Mouse (Mus musculus) retina, postnatal 1 day (tissue): Measurements from ENCODE around the gene Sox5.
A peak's percentile ranks its signal among the peaks of the same experiment; 100 is the strongest.

Source experiments
- DNase-seq: peaks from one replicate; pipeline ENCODE4 v3.0.0-alpha.2; 2012

Gene Sox5

DNA sequence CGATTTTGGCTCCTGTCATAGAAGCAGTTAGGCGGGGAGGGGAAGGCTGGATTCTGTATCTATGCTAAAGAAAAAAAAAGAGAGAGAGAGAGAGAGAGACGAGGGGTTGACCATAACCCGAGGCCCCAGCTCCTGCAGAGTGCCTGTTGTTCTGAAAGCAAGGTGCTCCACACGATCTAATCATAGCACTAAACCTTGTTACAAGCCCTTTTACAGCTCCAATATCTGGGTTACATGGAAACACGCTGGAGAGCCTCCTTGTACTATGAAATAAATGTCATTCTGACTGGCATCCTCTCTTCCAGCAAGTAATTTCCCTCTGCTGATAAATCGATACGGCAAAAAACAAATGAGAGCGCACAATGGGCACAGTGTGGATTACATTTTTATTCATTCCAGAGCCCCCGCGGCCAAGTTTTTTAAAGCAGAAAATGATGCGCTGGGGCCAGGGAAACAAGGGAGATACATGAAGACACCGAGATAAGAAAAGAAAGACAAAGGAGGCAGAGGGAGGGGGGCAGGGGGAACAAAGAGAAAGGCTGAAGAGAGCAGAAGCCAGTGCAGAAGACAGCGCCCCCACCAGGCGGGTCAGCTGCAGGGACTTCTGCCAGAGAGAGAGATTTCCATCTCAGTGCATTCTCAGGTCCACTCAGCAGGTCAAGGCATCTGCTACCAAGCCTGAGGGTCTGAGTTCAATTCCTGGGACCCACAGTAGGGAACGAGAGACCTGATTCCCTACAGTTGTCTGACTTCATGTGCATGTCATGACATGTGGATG lies 304.3 kb downstream of the Sox5 start:
- peak; percentile 23 for DNase-seq

DNA sequence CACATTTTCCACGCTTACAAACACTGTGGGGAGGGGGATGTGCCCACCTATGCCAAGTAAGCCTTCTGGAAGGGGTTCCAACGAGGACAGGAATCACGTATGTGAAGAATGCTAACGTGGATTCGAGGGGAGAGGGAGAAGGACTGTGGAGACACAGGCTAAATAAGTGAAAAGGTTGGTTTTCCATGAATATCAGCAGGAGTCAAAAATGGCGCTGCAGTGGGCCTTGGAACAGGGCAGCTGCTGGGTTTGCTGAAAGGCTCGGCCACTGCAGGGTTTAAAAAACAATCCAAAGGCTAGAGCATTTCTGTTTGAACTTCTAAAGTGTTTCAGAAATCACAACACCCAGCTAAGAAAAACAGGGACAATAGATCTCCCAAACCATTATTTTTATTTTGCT lies 308.3 kb downstream of the Sox5 start:
- no peak for DNase-seq

DNA sequence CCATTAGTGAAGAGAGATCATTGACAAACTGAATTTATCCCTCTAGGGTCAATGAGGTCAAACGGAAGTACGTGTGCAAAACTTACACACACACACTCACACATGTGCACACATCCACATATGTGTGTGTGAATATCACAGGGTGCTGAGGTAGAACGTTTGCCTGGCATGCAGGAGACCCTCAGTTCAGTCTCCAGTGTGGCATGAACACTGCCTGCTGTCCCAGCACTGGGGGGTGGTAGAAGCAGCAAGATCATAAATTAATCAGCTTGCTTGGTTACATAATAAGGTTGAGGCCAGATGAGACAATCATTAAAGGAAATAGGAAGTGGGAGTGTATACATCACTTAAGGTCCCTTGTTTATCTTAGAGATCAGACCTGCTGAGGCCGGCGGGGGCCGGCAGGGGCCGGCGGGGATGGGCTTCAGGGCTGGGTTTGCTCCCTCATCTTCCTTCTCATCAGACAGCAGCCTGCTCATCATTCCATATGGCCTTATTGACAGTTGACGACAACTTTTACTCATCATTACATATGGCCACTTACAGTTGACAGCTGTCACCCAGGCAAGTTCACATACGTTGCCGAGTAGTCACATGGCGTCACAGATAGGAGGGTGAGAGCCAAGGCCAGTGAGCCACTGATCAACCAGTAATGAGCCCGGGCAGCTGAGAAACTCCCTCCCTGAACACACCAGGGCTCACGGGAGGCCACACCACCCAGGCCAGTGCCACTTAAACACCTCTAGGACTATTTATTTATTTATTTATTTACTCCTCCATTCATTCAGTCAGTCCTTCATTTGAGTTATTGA lies 309.5 kb downstream of the Sox5 start:
- peak; percentile 45 for DNase-seq

DNA sequence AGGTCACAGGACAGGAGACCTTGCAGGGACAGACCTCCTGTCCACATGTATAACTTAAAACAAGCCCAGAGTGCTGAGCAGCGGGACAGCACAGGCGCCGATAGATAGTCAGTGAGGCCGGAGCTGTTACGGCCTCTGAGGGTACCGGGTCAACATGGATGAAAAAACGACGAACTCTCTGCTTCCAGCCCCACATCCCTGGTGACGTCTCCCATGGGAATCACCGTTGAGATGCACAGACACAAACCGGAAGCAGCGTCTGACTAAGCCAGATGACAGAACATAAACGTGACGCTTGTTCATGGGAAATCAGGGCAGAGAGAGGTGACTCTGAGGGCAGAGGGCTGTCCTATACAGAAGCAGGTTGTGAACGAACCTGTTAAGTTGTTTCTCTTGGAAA lies 315.1 kb downstream of the Sox5 start:
- peak; percentile 30 for DNase-seq

DNA sequence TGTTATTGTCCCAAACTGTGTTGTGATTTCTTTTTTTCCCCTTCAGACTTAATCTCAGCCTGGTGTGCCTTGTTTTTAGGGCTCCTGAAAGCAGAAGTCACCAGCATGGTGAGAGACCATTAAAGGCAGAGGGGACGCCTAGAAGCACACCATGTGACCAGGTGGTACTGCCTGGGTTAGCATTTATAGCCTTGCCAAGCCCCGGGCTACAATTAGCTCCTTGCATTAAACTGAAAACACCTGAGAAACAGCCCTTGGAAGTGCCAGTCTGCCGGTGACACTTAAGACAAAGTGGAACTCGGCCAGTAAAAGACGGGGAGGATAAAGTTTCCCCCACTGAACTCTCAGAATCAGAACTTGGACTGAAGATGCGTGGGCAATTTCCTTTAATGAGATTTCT lies 318.1 kb downstream of the Sox5 start:
- DNase-seq, result no peak

DNA sequence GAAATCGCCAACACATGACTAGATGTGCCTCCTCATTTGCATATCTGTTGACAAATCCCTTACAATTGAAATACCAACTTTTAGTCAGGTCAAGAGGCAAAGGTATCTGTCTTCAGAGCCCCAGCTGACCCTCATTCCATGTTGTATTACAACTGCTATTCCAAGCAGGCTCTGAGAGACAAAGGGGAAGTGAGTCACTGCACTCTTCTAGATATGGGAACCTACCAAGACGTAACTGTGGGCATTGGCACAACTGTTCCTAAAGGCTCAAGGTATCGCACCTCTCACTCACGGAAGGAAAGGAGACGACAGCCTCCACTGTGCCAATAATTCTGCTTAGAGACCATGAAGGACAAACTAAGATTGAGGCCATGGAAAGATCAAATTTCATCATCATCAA lies 318.5 kb downstream of the Sox5 start:
- no peak for DNase-seq

DNA sequence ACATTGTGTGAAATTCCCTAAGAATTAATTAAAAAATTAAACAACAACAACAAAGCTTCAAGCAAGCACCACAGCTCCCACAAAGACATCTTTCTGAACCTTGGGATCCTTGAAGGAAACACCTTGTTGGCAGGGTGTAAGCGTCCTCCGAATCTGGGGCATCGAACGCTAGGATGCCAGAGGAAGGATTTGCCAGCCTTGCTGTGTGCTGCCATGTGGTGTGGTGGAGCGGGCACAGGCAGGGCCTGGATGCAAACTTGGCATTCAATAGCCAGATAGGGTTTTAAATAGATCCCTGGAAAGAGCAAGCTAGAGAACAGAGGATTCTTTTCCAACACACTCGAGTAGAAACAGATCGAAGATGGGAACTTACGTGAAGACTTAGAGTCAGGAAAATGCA lies 322.3 kb downstream of the Sox5 start:
- no peak for DNase-seq

DNA sequence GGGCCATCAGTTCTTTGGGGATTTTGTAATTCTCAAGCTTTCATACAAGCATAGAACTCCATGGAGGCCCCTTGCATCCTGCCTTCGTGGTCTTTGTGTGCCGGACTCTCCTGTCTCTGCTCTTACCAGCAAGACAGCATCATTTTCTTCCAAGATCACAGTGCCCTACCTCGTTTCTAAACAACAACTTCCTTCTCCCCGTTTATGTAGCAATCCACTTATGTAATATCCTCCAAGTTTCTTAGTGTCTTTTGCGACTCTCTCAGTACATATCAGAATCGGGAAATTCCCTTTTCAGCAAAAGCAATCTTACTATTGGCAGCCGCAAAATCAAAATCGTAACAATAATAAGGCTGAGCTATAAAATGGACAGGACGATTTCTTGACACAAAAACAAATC lies 324.3 kb downstream of the Sox5 start:
- DNase-seq, result no peak

DNA sequence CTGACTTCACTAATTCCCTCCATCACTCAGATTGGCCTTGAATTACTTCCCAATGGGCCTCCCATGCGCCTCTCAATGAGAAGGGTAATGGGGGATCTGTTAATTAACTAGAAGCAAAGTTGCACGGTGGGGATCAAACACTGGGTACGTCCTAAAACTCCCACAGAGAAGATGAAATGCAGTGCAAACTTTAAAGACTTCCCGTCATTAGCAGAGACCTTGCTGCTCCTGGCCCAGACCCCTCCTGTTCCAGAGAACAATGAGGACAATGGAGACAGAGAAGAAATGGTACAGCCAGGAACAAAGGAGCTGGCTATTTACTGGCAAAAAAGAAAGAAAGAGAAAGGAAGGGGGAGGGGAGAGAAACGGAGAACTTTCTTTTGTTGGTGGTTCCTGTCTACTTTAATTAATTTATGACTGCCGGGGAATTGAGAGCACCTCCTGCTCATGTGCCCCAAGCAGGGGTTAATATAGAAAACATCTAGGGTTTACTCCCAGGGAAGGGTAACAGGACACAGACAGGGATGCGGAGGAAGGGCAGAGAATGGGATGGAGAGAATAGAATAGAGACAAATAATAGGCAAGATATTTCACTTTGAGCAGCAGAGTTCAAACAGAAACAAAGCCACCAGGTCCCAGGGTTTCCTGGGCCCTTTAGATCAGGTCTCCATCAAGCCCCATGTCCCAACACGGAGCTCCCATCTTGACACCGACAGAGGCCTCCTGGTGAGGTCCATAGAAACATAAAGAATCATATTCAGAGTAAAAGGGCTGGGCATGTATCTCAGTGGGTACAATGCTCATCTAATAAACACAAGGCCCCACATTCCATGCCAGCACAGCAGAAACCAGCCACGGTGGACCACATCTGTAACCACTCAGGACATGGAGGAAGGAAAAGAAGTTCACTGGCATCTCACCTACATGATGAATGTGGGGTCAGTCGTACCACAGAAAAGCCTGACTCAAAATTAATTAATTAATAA lies 327.2 kb downstream of the Sox5 start:
- peak; percentile 93 for DNase-seq

DNA sequence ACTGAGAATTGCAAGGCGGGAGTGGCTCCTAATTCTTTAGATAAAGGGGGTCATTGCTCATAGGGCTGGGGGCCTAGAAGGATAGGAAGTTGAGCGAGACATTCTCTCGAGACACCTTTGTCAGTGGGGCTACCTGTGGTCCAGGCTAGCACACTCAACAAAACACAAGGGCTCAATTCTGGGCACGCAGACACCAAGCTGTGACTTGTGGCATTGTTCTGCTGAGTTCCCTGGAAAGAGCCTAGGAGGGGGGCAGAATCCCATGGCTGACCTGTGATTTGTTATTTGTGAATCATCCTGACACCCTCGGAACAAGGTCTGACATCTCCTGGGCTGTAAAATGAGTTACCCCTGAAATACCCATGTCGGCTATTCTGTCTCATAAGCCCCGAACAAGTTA lies 328.2 kb downstream of the Sox5 start:
- peak; percentile 25 for DNase-seq

DNA sequence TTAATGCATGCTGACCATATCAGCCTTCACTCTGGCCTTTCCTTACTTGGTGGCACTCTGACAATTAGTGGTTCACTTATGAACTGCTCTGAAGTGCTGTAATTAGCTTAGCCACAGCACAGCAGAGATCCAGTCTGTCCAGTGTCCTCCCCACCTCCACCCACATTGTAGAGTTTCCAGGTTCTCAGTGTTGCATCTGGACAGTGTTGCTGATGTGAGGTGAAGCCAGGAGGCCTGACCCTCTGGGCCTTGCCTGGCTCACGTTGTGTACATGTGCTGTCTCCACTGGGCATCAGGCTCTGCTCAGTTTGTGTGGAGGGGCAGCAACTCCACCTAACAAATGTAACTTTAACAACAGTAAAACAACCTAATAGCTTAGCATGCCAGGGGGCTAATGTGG lies 328.6 kb downstream of the Sox5 start:
- DNase-seq, result peak; percentile 8

DNA sequence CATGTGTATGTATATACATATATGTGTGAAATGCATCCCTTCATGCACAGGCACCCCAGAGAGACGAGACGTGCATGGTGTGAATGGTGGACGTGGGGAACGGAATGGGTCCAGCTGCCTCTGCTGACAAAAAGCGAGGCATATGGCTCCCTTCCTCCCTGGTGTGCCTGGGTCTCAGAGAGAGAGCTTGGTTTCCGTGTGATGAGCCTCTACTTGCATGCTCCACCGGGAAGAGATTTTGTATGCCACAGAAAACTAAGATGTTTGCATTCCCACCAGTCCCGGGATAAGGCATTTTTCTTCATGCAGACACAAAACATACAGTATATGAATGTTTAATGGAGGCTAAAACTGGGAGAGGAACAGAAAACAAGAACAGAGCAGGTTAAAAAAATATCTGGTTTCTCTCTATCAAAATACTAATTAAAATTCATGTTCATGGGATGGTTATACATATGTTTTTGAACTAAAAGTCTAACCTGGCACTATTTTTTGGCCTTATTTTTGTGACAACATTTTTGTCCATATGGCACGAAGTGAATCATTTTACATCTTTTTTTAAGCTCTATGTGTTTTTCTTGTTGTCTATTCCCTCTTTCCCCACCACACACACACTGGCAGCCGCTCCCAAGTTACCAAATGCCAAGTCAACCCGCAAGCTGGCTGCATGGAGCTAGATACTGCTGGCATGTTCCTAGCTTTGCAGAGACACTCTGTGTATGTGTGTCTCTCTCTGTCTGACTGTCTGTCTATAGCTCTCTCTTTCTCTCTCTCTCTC lies 329.4 kb downstream of the Sox5 start:
- DNase-seq, result no peak

DNA sequence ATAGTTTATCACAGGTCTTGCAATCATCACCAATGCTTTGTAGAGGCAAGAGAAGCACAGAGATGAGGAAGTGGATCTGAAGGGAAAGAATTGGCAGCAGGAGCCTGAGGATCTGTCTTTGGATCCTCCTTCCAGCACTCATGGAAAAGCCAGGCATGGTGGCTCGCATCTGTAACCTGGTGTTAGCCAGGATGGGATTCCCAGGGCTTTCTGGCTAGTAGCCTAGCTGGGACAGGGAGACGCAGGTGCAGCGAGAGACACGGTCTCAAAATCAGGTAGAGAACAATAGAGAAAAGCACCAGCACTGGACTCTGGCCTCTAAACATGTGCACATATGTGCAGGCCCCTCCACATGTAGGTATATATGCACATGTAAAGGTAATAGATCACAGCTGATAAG lies 330.1 kb downstream of the Sox5 start:
- no peak for DNase-seq

DNA sequence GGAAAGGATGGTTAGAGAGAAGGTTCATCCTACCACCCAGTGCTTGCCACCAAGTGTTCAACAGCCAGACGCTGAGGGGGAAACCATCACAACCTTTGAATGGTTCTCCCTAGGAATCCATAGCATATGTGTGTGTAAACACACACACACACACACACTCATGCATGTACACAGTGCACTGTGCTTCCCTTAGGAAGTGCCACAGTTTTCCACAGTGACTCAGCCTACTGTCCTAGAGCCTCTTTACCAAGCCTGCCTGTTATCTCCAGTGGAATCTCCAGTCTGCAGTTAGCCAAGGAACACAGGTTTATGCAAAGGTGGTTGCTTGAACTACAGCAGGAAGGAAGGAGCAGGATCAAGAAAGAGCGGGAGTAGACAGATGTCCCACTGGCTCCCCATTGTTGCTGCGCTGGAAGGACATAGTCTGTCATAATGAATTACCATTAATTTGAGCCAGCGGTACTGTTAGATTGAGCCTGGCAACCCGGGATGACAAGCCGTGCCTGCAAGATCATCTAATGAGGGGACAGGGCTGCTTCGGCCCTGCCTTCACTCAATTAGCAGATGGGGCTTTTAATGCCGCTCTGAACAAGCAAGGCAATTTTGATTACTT lies 335.9 kb downstream of the Sox5 start:
- peak; percentile 95 for DNase-seq

DNA sequence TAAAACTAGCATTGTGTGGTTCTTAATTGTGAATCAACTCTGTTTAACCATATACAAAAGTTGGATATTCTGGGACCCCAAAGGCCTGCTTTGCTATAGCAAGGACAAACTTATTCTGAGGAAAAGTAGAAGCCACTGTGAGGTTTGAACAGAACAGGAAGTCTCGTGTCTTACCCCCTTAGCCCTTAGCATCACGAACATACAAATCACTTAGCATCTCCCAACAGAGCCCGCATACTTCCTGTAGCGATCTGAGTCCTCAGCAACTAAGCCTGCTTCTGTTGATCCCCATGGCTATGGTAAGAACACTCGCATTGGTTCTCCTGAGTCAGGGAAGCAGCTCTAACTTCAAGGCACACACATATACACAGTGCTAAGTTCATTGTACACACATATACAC lies 337.4 kb downstream of the Sox5 start:
- DNase-seq, result no peak

DNA sequence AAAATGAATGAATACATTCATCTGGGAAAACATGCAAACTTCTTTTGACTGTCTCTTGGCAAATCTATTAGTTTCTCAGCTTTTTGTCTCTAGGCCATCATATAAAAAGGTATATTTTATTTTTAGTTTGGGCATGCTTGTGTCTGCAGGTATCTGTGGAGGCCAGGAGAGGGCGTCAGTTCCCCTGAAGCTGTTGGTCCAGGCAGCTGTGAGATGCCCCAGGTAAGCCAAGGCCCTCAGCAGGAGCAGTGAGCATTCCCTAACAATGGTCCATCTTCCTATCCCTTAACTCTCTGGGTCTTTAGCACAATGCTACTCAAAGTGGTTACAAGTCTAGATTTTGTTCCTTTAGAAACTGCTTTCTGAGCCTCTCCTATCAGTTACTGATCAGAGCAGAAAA lies 338.1 kb downstream of the Sox5 start:
- no peak for DNase-seq

DNA sequence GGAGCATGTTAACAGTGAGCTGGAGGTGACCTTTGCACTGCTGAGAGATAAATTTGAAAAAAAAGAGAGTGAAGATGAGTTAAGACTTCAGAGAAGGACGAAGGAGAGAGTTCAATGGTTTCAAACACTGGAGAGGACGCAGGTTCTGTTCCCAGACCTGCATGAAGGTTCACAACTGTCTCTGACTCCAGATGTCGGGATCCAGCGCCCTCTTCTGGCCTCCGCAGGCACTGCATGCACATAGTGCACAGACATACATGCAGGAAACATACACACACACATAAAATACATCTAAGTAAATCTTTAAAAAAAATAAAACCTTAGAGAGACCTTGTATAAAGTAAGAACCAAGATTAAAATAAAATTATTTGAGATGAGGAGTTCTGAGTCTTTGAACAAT lies 352.5 kb downstream of the Sox5 start:
- DNase-seq, result no peak

DNA sequence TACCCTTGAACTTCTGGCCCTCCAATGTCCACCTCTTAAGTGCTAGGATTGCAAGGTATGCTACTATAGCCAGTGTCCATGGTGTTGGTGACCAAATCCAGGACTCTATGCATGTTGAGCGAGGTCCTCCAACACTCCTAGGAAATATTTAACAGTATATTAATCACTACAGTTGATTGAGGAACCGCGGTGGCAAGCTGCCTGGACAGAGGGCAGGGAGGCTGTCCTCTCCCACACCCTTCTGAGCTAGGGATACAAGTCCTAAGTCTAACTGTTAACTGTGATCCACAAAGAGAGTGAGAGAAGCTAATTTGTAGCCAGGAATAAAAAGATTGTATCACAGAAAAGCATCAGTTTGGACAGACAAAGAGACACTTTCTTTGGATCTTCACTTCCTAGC lies 373.7 kb downstream of the Sox5 start:
- DNase-seq, result no peak

DNA sequence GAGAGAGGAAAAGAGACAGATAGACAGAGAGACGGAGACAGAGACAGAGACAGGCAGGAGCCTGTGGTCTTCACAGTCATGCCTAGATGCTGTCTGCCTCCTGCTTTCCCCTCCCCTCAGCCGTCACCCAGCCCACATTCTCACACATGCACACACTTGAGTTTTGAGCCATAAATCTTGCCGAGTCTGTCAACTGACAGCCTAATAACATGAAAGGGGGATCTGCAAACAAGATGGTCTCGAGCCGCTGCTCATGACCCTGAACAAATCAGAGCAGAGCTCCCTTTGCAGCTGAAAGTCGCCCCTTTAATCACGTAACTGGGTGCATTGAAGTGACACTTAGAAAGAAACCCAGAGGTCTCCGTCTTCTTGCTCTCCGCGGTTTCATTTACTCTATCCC lies 383.7 kb downstream of the Sox5 start:
- peak; percentile 65 for DNase-seq

DNA sequence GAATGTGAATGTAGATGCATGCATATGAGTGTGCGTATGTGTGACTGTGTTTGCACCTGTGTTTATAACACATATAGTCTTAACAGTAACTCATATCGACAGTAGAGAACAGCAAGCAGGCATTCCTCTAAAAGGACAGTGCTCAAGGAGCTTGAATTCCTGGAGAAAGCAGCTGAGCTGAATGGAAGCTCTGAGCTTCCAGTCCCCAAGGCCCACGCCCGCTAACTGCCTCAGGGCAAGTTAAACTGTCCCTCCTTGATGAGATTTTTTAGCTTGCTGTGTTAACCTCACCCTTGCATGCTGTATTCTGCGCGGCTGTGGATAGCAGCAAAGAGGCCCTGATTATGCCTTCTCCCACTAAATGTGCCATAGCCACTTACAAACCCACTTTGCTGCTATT lies 388.6 kb downstream of the Sox5 start:
- DNase-seq, result no peak

DNA sequence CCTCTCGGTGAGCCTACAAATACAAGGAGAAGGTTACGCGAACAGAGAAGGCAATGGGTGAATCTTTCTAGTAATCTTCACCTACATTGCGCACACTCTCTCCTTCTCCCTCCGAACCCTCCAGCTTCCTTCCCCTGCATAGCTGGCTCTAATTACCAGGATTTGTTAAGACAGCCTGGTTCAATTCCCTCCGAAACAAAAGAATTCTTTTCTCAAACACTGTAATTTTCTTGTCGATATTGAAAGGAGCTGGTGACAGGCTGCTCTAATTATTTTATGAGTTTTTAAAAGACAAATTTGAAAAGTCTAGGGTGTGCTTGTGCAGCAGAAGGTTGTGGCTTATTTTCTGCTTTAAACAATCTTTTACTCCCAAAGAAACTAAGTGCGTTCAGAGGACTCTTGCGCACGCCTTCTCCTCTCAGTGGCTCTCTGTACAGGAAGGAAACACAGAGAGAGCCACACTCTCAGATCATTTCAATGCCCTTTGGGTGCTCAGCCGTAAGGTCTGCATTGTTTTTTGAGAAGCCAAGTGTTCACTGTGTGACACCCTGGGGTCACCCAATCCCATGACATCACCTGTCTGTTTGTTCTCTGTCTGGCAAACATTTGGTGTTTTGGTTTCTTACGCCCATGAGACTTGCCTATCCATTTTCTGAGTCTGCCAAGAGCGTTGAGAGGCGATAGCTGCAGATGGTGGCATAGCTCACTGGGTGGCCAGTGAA lies 392.3 kb downstream of the Sox5 start:
- DNase-seq, result no peak
